Mouse (Mus musculus): Measurements from ENCODE around the gene Zfp954.
"Not testable (repeated sequence)": the region's sequence is repeated elsewhere in the genome, so short reads cannot be mapped to it uniquely, and the experiment has no call there.

The Zfp954 gene

DNA sequence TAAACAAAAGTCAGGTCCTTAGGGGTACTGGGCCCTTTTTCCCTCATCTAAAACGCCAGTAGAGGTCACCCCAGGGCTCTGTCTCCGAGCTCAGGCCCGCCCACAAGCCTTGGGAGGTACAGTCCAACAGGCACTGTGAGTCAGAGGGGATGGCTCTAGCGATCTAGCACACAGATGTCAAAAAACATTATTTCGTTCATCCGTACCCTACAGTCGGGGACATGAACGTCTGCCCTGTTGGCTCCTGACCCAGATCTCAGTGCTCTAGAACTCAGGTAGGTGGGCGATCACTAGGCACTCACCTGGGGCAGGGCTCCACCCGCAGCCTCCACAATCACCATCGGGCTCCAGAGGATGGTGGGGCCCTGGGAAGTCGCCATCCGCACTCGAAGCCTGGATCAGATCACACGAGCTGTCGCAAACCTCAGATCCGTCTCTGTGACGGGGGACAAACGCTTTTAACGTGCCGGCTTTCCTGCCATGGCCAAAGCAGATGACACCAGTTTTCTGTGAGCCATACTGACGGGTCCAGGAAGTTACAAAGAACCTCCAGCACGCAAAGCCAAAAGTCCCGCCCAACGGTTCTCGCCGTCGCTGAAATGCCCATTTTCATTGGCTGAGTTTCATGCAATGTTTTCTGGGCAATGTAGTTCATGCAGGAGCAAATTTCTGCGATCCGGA is at the start of gene Zfp954:
Gene Zfp954 (minus strand): TSS at position 568 of the 681 bp plus-strand sequence.
- peak; percentile 39 to 64 for DNase-seq (ENCODE audit: low spot score in 2 of 2)

DNA sequence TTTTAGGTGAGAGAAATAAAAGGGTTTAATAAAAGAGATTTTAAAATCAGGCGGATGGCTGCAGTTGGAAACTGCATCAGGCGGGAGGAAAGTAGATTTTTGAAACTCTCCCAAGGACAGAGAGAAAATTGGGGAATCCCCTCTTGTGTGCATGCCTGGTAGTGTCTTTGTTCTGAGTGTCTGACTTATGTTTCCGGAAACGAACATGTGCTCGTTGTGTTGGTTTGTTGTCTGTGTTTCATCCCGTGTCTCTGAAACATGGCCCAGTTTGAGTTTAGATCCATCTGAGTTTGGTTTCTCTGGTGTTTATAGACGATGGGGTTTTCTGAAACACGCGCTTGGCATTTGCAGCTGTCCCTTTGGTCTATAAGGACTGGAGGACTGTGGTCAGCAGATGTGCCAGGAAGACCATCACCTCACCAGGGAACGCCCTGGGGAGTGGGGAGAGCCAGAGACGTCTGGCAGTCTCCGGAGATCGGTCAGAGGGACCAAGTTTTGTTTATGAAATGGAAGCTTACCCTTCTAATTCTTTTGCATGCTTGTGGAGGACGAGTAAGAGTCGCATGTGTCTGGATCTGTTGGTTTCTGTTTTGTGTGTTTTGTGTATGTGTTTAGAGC is 24.8 kb upstream of the Zfp954 start:
- DNase-seq (ENCODE audit: low spot score in 2 of 2), result no peak

- no peak for DNase-seq (ENCODE audit: low spot score in 2 of 2)
Measured at GRCm38 (mm10) chr7:7144215-7144614, 22.9 kb upstream of the Zfp954 start.

- peak in 1 of 2 experiments; percentile 5 for DNase-seq (ENCODE audit: low spot score in 2 of 2)
Measured at GRCm38 (mm10) chr7:7136379-7136866, 15.1 kb upstream of the Zfp954 start, which contains the start of gene Zfp773. Zfp773 (minus strand) TSS chr7:7136755.

GRCm38 (mm10) chr7:7132751-7133150 is 11.5 kb upstream of the Zfp954 start:
- DNase-seq (ENCODE audit: low spot score in 2 of 2), result no peak

- DNase-seq (ENCODE audit: low spot score in 2 of 2), result not testable (repeated sequence)
Measured at GRCm38 (mm10) chr7:7130491-7131124, 9.3 kb upstream of the Zfp954 start.

- DNase-seq (ENCODE audit: low spot score in 2 of 2), result no peak
Measured at GRCm38 (mm10) chr7:7121602-7121980, 303 bp upstream of the Zfp954 start.

DNA sequence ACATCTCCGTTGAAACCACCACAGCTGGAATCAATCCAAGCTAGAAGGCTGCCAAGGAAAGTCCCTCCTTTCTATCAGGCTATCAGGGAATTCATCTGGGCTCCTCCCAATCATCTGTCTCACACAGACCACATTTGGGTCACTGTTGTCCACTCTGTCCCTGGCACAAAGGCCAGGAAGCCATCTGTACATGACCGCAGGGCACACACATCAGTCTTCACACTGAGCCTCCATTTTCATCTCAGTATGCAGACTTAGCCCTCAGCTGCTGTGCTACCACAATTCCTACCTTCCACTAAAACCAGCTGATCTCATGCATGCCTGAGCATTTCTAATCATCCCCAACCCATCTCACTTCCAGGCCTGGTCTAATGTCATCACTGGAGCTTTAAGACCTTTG is 2.8 kb downstream of the Zfp954 start:
- no peak for DNase-seq (ENCODE audit: low spot score in 2 of 2)

DNA sequence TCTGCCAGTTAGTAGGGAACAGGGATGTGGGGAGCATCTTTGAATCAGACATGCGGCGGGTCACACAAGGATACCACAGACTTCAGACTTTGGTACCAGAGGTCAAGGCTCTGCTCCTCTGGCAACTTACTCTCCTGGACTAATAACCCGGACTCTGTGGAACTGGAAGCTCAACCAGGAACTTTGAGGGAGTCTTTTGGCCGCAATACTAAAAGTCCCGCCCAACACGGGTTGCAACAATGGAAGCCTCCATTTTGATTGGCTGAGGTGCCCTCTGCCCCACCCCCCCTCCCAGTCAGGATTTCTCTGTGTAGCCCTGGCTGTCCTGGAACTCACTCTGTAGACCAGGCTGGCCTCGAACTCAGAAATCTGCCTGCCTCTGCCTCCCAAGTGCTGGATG is 12.8 kb downstream of the Zfp954 start:
- DNase-seq (ENCODE audit: low spot score in 2 of 2), result no peak

Measured in spleen, postnatal 14 days (tissue).